ENCODE assay signal across 8 mouse cellular contexts in the genomic region with DNA sequence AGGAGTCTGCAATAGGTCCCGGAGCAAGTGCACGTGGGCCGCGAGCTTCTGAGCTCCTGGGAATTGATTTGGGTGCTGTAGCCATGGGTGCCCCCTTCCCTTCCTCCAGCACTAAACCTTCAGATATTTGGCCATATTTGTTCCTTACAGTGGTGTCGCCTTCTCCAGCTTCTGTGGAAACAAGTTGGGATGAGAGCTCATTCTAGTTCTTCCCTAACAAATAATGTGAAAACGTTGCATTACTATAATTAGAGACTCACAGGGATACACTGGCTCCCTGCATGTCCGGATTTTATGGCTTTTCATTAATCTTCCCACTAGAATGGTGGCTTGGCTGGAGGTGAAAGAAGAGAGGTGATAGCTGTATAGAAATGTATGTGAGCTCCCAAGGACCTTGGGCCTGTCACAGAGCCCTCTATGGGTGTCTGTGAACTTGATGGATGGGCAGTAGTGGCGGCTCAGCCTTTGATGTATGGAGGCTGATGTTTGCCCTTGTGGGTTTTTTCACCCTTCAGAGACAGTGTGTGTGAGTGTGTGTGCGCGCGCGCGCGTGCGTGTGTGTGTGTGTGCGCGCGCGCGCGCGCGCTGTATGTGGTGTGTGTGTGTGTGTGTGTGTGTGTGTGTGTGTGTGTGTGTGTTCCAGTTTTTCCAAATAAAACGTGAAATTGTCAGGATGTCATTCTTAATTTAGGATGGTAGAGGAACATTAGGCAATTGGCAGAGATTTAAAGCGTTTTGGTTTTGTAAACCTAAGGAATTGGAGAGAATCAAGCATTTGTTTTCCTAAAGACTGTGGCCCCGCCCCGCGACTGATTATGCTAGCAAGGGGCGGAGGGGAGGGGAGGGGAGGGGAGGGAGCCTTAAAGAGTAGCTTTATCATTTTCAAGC. TPM values are rescaled to one million over a fixed set of nuclear protein-coding genes. Genes with fewer than 3 reads are reported as not detected.
DNase-seq lines count a peak whose midpoint lies in the region; ATAC-seq and TF ChIP-seq lines count a peak whose summit lies in the region.

No protein-coding gene starts in this region.

- no peak for ATAC-seq in heart, embryonic 11.5 days (replicated peaks; ENCODE audit: insufficient number of reproducible peaks, low FRiP score, low TSS enrichment)
- ATAC-seq in embryonic facial prominence, embryonic 13.5 days (ENCODE audit: insufficient number of reproducible peaks, insufficient read depth, low FRiP score, low TSS enrichment, low read depth): no peak
- ATAC-seq in intestine, embryonic 16.5 days: no peak
- ATAC-seq in liver, postnatal 0 days: no peak

- H3K9ac ChIP-seq in heart, embryonic 11.5 days (ENCODE audit: low read depth, low read length): no peak overlapping the region
- H3K9ac ChIP-seq in embryonic facial prominence, embryonic 13.5 days: peak overlapping the region; percentile 76
- H3K9ac ChIP-seq in intestine, embryonic 16.5 days (ENCODE audit: low read depth, low read length): peak overlapping the region; percentile 66
- no peak overlapping the region for H3K9ac ChIP-seq in liver, postnatal 0 days (replicated peaks)

- H3K9me3 ChIP-seq in heart, embryonic 11.5 days (replicated peaks; ENCODE audit: control insufficient read depth, low read length): no peaks in the 10 kb centered on the region
- H3K9me3 ChIP-seq in embryonic facial prominence, embryonic 13.5 days: no peaks in the 10 kb centered on the region
- H3K9me3 ChIP-seq in intestine, embryonic 16.5 days (ENCODE audit: control insufficient read depth, low read length): no peaks in the 10 kb centered on the region
- no peaks in the 10 kb centered on the region for H3K9me3 ChIP-seq in liver, postnatal 0 days (ENCODE audit: low read length)

- DNase-seq in heart, adult 8-10 months (ENCODE audit: low spot score): no peak
- DNase-seq in adrenal gland, postnatal 10 days: peak; percentile 29
- DNase-seq in liver, postnatal 0 days: peak; percentile 13
- DNase-seq in right cerebral cortex, postnatal 10 days (ENCODE audit: low spot score in 2 of 2): peak; percentile 66 to 72
- no peak for DNase-seq in natural killer cell, adult 2 months (ENCODE audit: low spot score in 2 of 2)

- peak overlapping the region; percentile 71 for H3K4me3 ChIP-seq in heart, embryonic 11.5 days (ENCODE audit: low read depth, low read length)
- peak overlapping the region; percentile 68 for H3K4me3 ChIP-seq in embryonic facial prominence, embryonic 13.5 days
- peak overlapping the region; percentile 77 for H3K4me3 ChIP-seq in intestine, embryonic 16.5 days (ENCODE audit: low read length)
- H3K4me3 ChIP-seq in liver, postnatal 0 days (ENCODE audit: low read depth, low read length): 0 out of 2 replicates have a peak overlapping the region, but pooled peaks have one; percentile 61

- TF ChIP-seq EP300 in liver, postnatal 0 days (IDR thresholded peaks at IDR 0.05; ENCODE audit: low read depth): no peak

- H3K36me3 ChIP-seq in heart, embryonic 11.5 days (ENCODE audit: control insufficient read depth, insufficient read depth, low read length): no peaks in the 10 kb centered on the region
- no peaks in the 10 kb centered on the region for H3K36me3 ChIP-seq in embryonic facial prominence, embryonic 13.5 days
- no peaks in the 10 kb centered on the region for H3K36me3 ChIP-seq in intestine, embryonic 16.5 days (ENCODE audit: control insufficient read depth, insufficient read depth, low read length)
- no peaks in the 10 kb centered on the region for H3K36me3 ChIP-seq in liver, postnatal 0 days (replicated peaks; ENCODE audit: insufficient read depth, low read length)

- H3K4me2 ChIP-seq in heart, embryonic 11.5 days: peak overlapping the region; percentile 87
- H3K4me2 ChIP-seq in embryonic facial prominence, embryonic 13.5 days: peak overlapping the region; percentile 91
- peak overlapping the region; percentile 99 for H3K4me2 ChIP-seq in intestine, embryonic 16.5 days (ENCODE audit: low read depth, low read length)
- peak overlapping the region; percentile 87; the same call in 1 of the 2 replicates for H3K4me2 ChIP-seq in liver, postnatal 0 days (ENCODE audit: low read depth, low read length)

- no peak overlapping the region for H3K27ac ChIP-seq in heart, embryonic 11.5 days (ENCODE audit: low read depth, low read length)
- H3K27ac ChIP-seq in embryonic facial prominence, embryonic 13.5 days: no peak overlapping the region
- H3K27ac ChIP-seq in intestine, embryonic 16.5 days (ENCODE audit: low read length): no peak overlapping the region
- H3K27ac ChIP-seq in liver, postnatal 0 days (ENCODE audit: low read depth): no peak overlapping the region

- peaks cover 2% of the 10 kb centered on the region; the same call in 1 of the 2 replicates for H3K4me1 ChIP-seq in heart, embryonic 11.5 days (ENCODE audit: control insufficient read depth, insufficient read depth, low read length)
- peaks cover 20% of the 10 kb centered on the region for H3K4me1 ChIP-seq in embryonic facial prominence, embryonic 13.5 days
- H3K4me1 ChIP-seq in intestine, embryonic 16.5 days (ENCODE audit: control insufficient read depth, insufficient read depth, low read length): peaks cover 15% of the 10 kb centered on the region; the same call in 1 of the 2 replicates
- peaks cover 14% of the 10 kb centered on the region for H3K4me1 ChIP-seq in liver, postnatal 0 days (ENCODE audit: insufficient read depth)

- H3K27me3 ChIP-seq in heart, embryonic 11.5 days (ENCODE audit: control insufficient read depth, insufficient read depth, low read length): peaks cover 29% of the 10 kb centered on the region
- peaks cover 70% of the 10 kb centered on the region for H3K27me3 ChIP-seq in embryonic facial prominence, embryonic 13.5 days
- H3K27me3 ChIP-seq in intestine, embryonic 16.5 days (replicated peaks; ENCODE audit: control insufficient read depth, insufficient read depth, low read length): peaks cover 29% of the 10 kb centered on the region
- peaks cover 66% of the 10 kb centered on the region for H3K27me3 ChIP-seq in liver, postnatal 0 days (ENCODE audit: insufficient read depth, low read length)

- 1% methylated on average over 27 of the region's 29 CpGs for WGBS in heart, embryonic 11.5 days (ENCODE audit: insufficient replicate concordance)
- under 1% methylated on average over 20 of the region's 29 CpGs for WGBS in embryonic facial prominence, embryonic 13.5 days
- WGBS in intestine, embryonic 16.5 days: 2% methylated on average over 29 of the region's 29 CpGs
- 5% methylated on average over 22 of the region's 29 CpGs for WGBS in liver, postnatal 0 days (ENCODE audit: insufficient replicate concordance)

- TF ChIP-seq CTCF in liver, postnatal 0 days (IDR thresholded peaks at IDR 0.05; ENCODE audit: low read depth): no peak

RNA-seq across cellular contexts. Expression of a gene that starts 1.3 kb away (rescaled TPM):
- polyA plus RNA-seq in heart, embryonic 11.5 days (2014; fragmentation: Nextera tagmentation; extraction: Ambion mirVana): 0.59 and 0.94 TPM in 2 replicates
- 10 to 100 TPM; 21.7 to 29.7 (median 23.7) TPM for total RNA-seq in heart, adult 8-10 months (2022)
- total RNA-seq in adrenal gland, postnatal 10 days (2021): 1 to 10 TPM; 3.5 to 5.0 TPM
- polyA plus RNA-seq in embryonic facial prominence, embryonic 13.5 days (2015; fragmentation: Nextera tagmentation; extraction: Ambion mirVana): 4.8 and 6.8 TPM in 2 replicates
- 1.7 TPM in 2 replicates for polyA plus RNA-seq in intestine, embryonic 16.5 days (2015; fragmentation: Nextera tagmentation; extraction: Ambion mirVana)
- 0.01 and 0.02 TPM in 2 replicates for polyA plus RNA-seq in liver, postnatal 0 days (2015; fragmentation: Nextera tagmentation; extraction: Ambion mirVana)

Comparison
In these comparisons a context has a peak if more than half of its experiments do, and no peak if none do; other contexts are left out.
1. H3K9ac ChIP-seq: peak in embryonic facial prominence, embryonic 13.5 days (single experiment) and intestine, embryonic 16.5 days (single experiment); none in heart, embryonic 11.5 days (single experiment) and liver, postnatal 0 days (single experiment).
2. DNase-seq: peak in adrenal gland, postnatal 10 days (single experiment), liver, postnatal 0 days (single experiment) and right cerebral cortex, postnatal 10 days (2 of 2); none in heart, adult 8-10 months (single experiment) and natural killer cell, adult 2 months (0 of 2).
3. Peak in every context shown above with its lines, with median percentiles within 50 percentile points of each other: H3K4me2 ChIP-seq and H3K4me3 ChIP-seq.